Mouse (Mus musculus) naive thymus-derived CD4-positive, alpha-beta T cell, adult 5 months (primary cell): ENCODE results near the gene Olfr1311. TPM values are rescaled to one million over a fixed set of nuclear protein-coding genes. Genes with fewer than 3 reads are reported as not detected.

Experiments
- polyA plus RNA-seq: library from polyadenylated mRNA; unstranded; fragments of 100-300 nt; shearing (Covaris generic); gene quantifications from one replicate; pipeline ENCODE4 v1.2.1, GENCODE M21; 2017

Gene Olfr1311
- not detected for polyA plus RNA-seq

GRCm38 (mm10) chr2:112024312-112024711, at the start of gene Olfr1311:
Gene Olfr1311, minus strand, starts transcription at chr2:112024412.

DNA sequence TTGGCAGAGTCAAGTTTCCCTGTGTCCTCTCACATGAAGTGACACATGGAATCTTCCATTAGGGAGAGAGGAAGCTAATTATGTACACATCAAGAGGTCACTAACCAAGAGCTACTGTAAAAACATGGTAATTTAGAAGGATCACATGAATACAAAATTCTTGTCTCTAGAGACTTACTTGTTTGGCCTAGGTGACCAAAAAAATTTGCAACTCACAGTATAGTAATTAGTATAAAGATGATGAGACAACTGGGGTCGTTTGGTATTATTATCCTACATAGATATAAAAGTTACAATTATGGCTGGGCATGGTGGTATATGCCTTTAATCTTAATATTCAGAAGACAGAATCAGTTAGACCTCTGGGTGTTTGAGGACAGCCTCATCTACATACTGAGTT, 25.9 kb upstream of the Olfr1311 start, which contains the start of gene Olfr1312:
TSS of gene Olfr1312 (minus strand) at position 101 of the 400 bp plus-strand sequence.

GRCm38 (mm10) chr2:112012608-112013007, 11.6 kb downstream of the Olfr1311 start, which contains the start of gene Olfr1310:
Gene Olfr1310, minus strand, starts transcription at chr2:112012708.

DNA sequence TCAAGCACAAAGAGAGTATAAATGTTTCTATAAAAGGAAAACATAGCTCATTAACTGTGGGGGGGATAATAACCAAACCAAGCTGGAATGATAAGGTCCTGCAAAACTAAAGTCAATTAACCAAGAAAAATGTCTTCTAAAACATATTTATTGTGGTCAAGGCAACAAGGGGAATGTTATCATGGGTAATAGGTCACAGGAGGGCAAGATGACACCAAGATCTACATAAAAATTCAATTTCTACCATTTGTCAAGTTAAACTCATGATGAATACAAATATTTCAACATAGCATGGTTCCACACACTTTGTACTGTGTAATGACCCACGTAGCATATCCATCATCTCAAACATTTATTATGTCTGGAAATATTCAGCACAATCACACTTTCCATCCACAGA, 34.0 kb downstream of the Olfr1311 start, which contains the start of gene Olfr1309:
TSS of gene Olfr1309 (minus strand) at position 101 of the 400 bp plus-strand sequence.

Other genes with a start within 250 kb of the Olfr1311 start
- not detected for gene Olfr1302, start 247.0 kb downstream of the Olfr1311 start, polyA plus RNA-seq
- gene Olfr1303, start 204.1 kb downstream of the Olfr1311 start, polyA plus RNA-seq: not detected
- not detected for gene Olfr1305, start 147.3 kb downstream of the Olfr1311 start, polyA plus RNA-seq
- gene Olfr1306, start 108.1 kb downstream of the Olfr1311 start, polyA plus RNA-seq: not detected
- gene Olfr1307, start 75.0 kb downstream of the Olfr1311 start, polyA plus RNA-seq: 0.05 TPM
- gene Olfr1308, start 59.5 kb downstream of the Olfr1311 start, polyA plus RNA-seq: not detected
- gene Olfr1309, start 34.1 kb downstream of the Olfr1311 start, polyA plus RNA-seq: not detected
- gene Olfr1310, start 11.7 kb downstream of the Olfr1311 start, polyA plus RNA-seq: not detected
- gene Olfr1312, start 25.8 kb upstream of the Olfr1311 start, polyA plus RNA-seq: 0.11 TPM
- not detected for gene Olfr1313, start 53.4 kb upstream of the Olfr1311 start, polyA plus RNA-seq
- not detected for gene Olfr1314, start 72.4 kb upstream of the Olfr1311 start, polyA plus RNA-seq
- not detected for gene Olfr1315-ps1, start 91.0 kb upstream of the Olfr1311 start, polyA plus RNA-seq
- not detected for gene Olfr1316, start 110.6 kb upstream of the Olfr1311 start, polyA plus RNA-seq
- gene Olfr1317, start 115.9 kb upstream of the Olfr1311 start, polyA plus RNA-seq: not detected
- gene Olfr1318, start 129.8 kb upstream of the Olfr1311 start, polyA plus RNA-seq: not detected
- 86.2 TPM for gene Lpcat4, start 215.1 kb upstream of the Olfr1311 start, polyA plus RNA-seq
- not detected for gene Nutm1, start 234.9 kb upstream of the Olfr1311 start, polyA plus RNA-seq
- 155 TPM for gene Nop10, start 237.5 kb upstream of the Olfr1311 start, polyA plus RNA-seq
- 51.9 TPM for gene Slc12a6, start 241.4 kb upstream of the Olfr1311 start, polyA plus RNA-seq
- gene Gm21985, start 241.9 kb upstream of the Olfr1311 start, polyA plus RNA-seq: not detected